Mouse (Mus musculus) heart, postnatal 0 days (tissue): Measurements from ENCODE around the gene 4933407L21Rik. TPM values are rescaled to one million over a fixed set of nuclear protein-coding genes. Genes with fewer than 3 reads are reported as not detected.

Experiments
- ATAC-seq: fragments of 200-750 bp; cut with Nextera tagmentation; 2 replicates; pipeline ENCODE4 v1.8.0; 2017; ENCODE audit warnings: low read depth, moderate number of reproducible peaks, moderate library complexity; ENCODE audit not compliant: insufficient read depth
- DNase-seq: peaks from one replicate; pipeline ENCODE4 v3.0.0-alpha.2; 2016; ENCODE audit warnings: low spot score
- H3K27ac ChIP-seq: fragments of 300-500 bp; sonication (generic); 2 replicates; pipeline ENCODE4 v1.5.1; 2014; ENCODE audit warnings: low read depth, mild to moderate bottlenecking
- H3K27me3 ChIP-seq: fragments of 300-500 bp; sonication (generic); 2 replicates; pipeline ENCODE4 v1.6.1; 2014; ENCODE audit warnings: low read length, mixed read lengths; ENCODE audit not compliant: control insufficient read depth, insufficient read depth
- H3K36me3 ChIP-seq: fragments of 300-500 bp; sonication (generic); replicated peaks from 2 replicates; pipeline ENCODE4 v1.6.1; 2014; ENCODE audit warnings: low read length, mixed read lengths; ENCODE audit not compliant: control insufficient read depth, insufficient read depth
- H3K4me1 ChIP-seq: fragments of 300-500 bp; sonication (generic); 2 replicates; pipeline ENCODE4 v1.6.1; 2014; ENCODE audit warnings: antibody characterized with exemption; ENCODE audit not compliant: control insufficient read depth, insufficient read depth
- H3K4me2 ChIP-seq: fragments of 300-500 bp; sonication (generic); 2 replicates; pipeline ENCODE4 v1.6.1; 2014; ENCODE audit warnings: low read depth, mild to moderate bottlenecking, low read length, moderate library complexity
- H3K4me3 ChIP-seq: fragments of 300-500 bp; sonication (generic); 2 replicates; pipeline ENCODE4 v1.5.1; 2014; ENCODE audit warnings: low read depth, low read length
- H3K9ac ChIP-seq: fragments of 300-500 bp; sonication (generic); replicated peaks from 2 replicates; pipeline ENCODE4 v1.6.1; 2014; ENCODE audit warnings: low read depth, low read length, mixed read lengths
- H3K9me3 ChIP-seq: fragments of 300-500 bp; sonication (generic); replicated peaks from 2 replicates; pipeline ENCODE4 v1.6.1; 2016; ENCODE audit warnings: low read length; ENCODE audit not compliant: control insufficient read depth
- CTCF ChIP-seq: IDR thresholded peaks from 2 replicates; pipeline ENCODE4 v1.5.1; 2016; ENCODE audit warnings: antibody characterized with exemption, control low read depth, low read depth
- EP300 ChIP-seq: IDR thresholded peaks from 2 replicates; pipeline ENCODE4 v1.6.1; 2016; ENCODE audit warnings: antibody characterized with exemption, low read depth
- WGBS: fragments of 180-500 bp; shearing (Covaris S2); extraction: QIAGEN DNeasy Blood & Tissue Kit; methylation state at CpG from one replicate; pipeline ENCODE4 v1.1.7; 2014; 5-methylcytosine and 5-hydroxymethylcytosine counted together
- polyA plus RNA-seq: library from polyadenylated mRNA; unstranded; fragments of >200 nt; fragmentation: Nextera tagmentation; extraction: Ambion mirVana; gene quantifications from 2 replicates; pipeline ENCODE4 v1.2.1, GENCODE M21; 2015
- total RNA-seq: library from RNA; depleted of rRNA; stranded (reverse); fragments of >200 nt; gene quantifications from 2 replicates; pipeline ENCODE4 v1.2.3, GENCODE M21; 2014; ENCODE audit warnings: low replicate concordance

Gene 4933407L21Rik
- total and polyA plus RNA-seq, 2 experiments from 2014 or later, result not detected

GRCm38 (mm10) chr1:85936265-85936664, 8.0 kb downstream of the 4933407L21Rik start:
- Histone ChIP-seq H3K4me1 (peaks cover 10% of the 10 kb centered on the region; the same call in 1 of the 2 replicates), H3K27ac (no peak overlapping the region), H3K36me3 (no peaks in the 10 kb centered on the region), H3K4me2 (no peak overlapping the region), H3K9ac (no peak overlapping the region), H3K27me3 (no peaks in the 10 kb centered on the region), H3K9me3 (no peaks in the 10 kb centered on the region), H3K4me3 (no peak overlapping the region)
- DNase-seq (no peak), ATAC-seq (no peak)
- 75% methylated on average over 6 of the region's 6 CpGs for WGBS
- no peak for TF ChIP-seq EP300
- TF ChIP-seq CTCF, result no peak

- ATAC-seq (no peak), DNase-seq (no peak)
- WGBS, result 60% methylated on average over 1 of the region's 1 CpGs
- no peak overlapping the region for H3K4me2 ChIP-seq
- no peaks in the 10 kb centered on the region for H3K36me3 ChIP-seq
- no peaks in the 10 kb centered on the region for H3K9me3 ChIP-seq
- no peaks in the 10 kb centered on the region for H3K27me3 ChIP-seq
- H3K4me3 ChIP-seq, result no peak overlapping the region
- peaks cover 10% of the 10 kb centered on the region; the same call in 1 of the 2 replicates for H3K4me1 ChIP-seq
- H3K9ac ChIP-seq, result no peak overlapping the region
- no peak for TF ChIP-seq EP300
- no peak for TF ChIP-seq CTCF
- no peak overlapping the region for H3K27ac ChIP-seq
These were observed 9.0 kb downstream of the 4933407L21Rik start for GRCm38 (mm10) chr1:85937323-85937722.

GRCm38 (mm10) chr1:85942318-85942717, 14.0 kb downstream of the 4933407L21Rik start:
- Histone ChIP-seq H3K4me3 (no peak overlapping the region), H3K9ac (no peak overlapping the region), H3K9me3 (no peaks in the 10 kb centered on the region), H3K4me1 (no peaks in the 10 kb centered on the region), H3K27ac (no peak overlapping the region), H3K27me3 (no peaks in the 10 kb centered on the region), H3K4me2 (no peak overlapping the region), H3K36me3 (no peaks in the 10 kb centered on the region)
- ATAC-seq (no peak), DNase-seq (no peak)
- WGBS, result 63% methylated on average over 8 of the region's 8 CpGs
- TF ChIP-seq CTCF (no peak), EP300 (no peak)

- H3K36me3 ChIP-seq, result no peaks in the 10 kb centered on the region
- H3K4me1 ChIP-seq, result peaks cover 4% of the 10 kb centered on the region; the same call in 1 of the 2 replicates
- no peaks in the 10 kb centered on the region for H3K27me3 ChIP-seq
- DNase-seq (no peak), ATAC-seq (no peak)
- H3K27ac ChIP-seq, result no peak overlapping the region
- H3K4me3 ChIP-seq, result no peak overlapping the region
- H3K4me2 ChIP-seq, result no peak overlapping the region
- 58% methylated on average over 2 of the region's 2 CpGs for WGBS
- TF ChIP-seq CTCF (no peak), EP300 (no peak)
- no peak overlapping the region for H3K9ac ChIP-seq
- no peaks in the 10 kb centered on the region for H3K9me3 ChIP-seq
These were observed 20.9 kb downstream of the 4933407L21Rik start for GRCm38 (mm10) chr1:85949085-85949684.

- Histone ChIP-seq H3K4me1 (peaks cover 35% of the 10 kb centered on the region), H3K9me3 (no peaks in the 10 kb centered on the region), H3K27ac (no peak overlapping the region), H3K27me3 (no peaks in the 10 kb centered on the region), H3K4me2 (no peak overlapping the region), H3K4me3 (no peak overlapping the region), H3K36me3 (no peaks in the 10 kb centered on the region), H3K9ac (no peak overlapping the region)
- 59% methylated on average over 3 of the region's 3 CpGs for WGBS
- TF ChIP-seq CTCF (no peak), EP300 (no peak)
- DNase-seq (no peak), ATAC-seq (no peak)
These were observed 26.9 kb downstream of the 4933407L21Rik start for GRCm38 (mm10) chr1:85955150-85955549.

GRCm38 (mm10) chr1:85957290-85957689, 29.0 kb downstream of the 4933407L21Rik start:
- ATAC-seq (no peak), DNase-seq (no peak)
- H3K4me2 ChIP-seq, result no peak overlapping the region
- no peaks in the 10 kb centered on the region for H3K27me3 ChIP-seq
- H3K4me3 ChIP-seq, result no peak overlapping the region
- no peak overlapping the region for H3K27ac ChIP-seq
- H3K9me3 ChIP-seq, result no peaks in the 10 kb centered on the region
- no peaks in the 10 kb centered on the region for H3K36me3 ChIP-seq
- H3K4me1 ChIP-seq, result peaks cover 39% of the 10 kb centered on the region
- no peak overlapping the region for H3K9ac ChIP-seq
- WGBS, result 39% methylated on average over 5 of the region's 5 CpGs
- TF ChIP-seq CTCF (no peak), EP300 (no peak)
